Mouse (Mus musculus): ENCODE data around the gene Os9. TPM values are rescaled to one million over a fixed set of nuclear protein-coding genes. Genes with fewer than 3 reads are reported as not detected.
A peak's percentile ranks its signal among the peaks of the same experiment; 100 is the strongest.

Os9 gene
- total and polyA plus RNA-seq, 3 experiments = 42.4 to 60.4 TPM; not detected in 1

GRCm38 (mm10) chr10:127058161-127058560 lies 62.8 kb downstream of the Os9 start:
- Histone ChIP-seq H3K9me3 (replicated peaks; ENCODE audit: insufficient read depth, low read length) (no peaks in the 10 kb centered on the region), H3K36me3 (ENCODE audit: control insufficient read depth in 1 of 2, insufficient read depth in 2 of 2, low read length in 2 of 2) (peaks cover 0 to 6% of the 10 kb centered on the region in 2 experiments; a peak in 2 of 4 replicates), H3K27me3 (ENCODE audit: control insufficient read depth in 1 of 2, insufficient read depth in 2 of 2, low read length in 2 of 2) (no peaks in the 10 kb centered on the region), H3K79me2 (ENCODE audit: control insufficient read depth, insufficient read depth, low read length, poor library complexity) (no peaks in the 10 kb centered on the region; the same call in 1 of the 2 replicates), H3K27ac (ENCODE audit: control insufficient read depth, low read depth, low read length) (no peak overlapping the region), H3K9ac (ENCODE audit: control insufficient read depth, low read depth, low read length, poor library complexity, severe bottlenecking) (no peak overlapping the region; the same call in 1 of the 2 replicates), H3K4me3 (ENCODE audit: control insufficient read depth in 1 of 2, insufficient read depth in 1 of 2, low read depth in 2 of 2, low read length in 2 of 2) (peak overlapping the region in 1 of 2 experiments; percentile 63; a peak in 1 of 4 replicates), H3K4me1 (ENCODE audit: control insufficient read depth in 1 of 2, insufficient read depth in 2 of 2, low read length in 2 of 2) (peaks cover 3 to 10% of the 10 kb centered on the region in 2 experiments; a peak in 2 of 4 replicates)
- peak; percentile 90 to 96 (median 96) for TF ChIP-seq CTCF (IDR thresholded peaks at IDR 0.05 in 2 of 3, conservative IDR thresholded peaks at IDR 0.05 in 1 of 3; ENCODE audit: control insufficient read depth in 1 of 3, insufficient read depth in 1 of 3, low read depth in 2 of 3, low read length in 3 of 3, poor library complexity in 1 of 3, severe bottlenecking in 1 of 3)
- peak; percentile 63 for TF ChIP-seq SIN3A (IDR thresholded peaks at IDR 0.05; ENCODE audit: low read length)
- TF ChIP-seq RAD21 (IDR thresholded peaks at IDR 0.05; ENCODE audit: low read depth, low read length) = peak; percentile 51
- no peak for TF ChIP-seq TBP (IDR thresholded peaks at IDR 0.05; ENCODE audit: low read depth, low read length)
- TF ChIP-seq SMC3 (IDR thresholded peaks at IDR 0.05; ENCODE audit: low read depth, low read length) = peak; percentile 72
- 0 out of 2 replicates have a peak, but pooled peaks have one; percentile 15 for TF ChIP-seq HCFC1 (IDR thresholded peaks at IDR 0.05; ENCODE audit: low read depth, low read length)
- TF ChIP-seq USF1 (IDR thresholded peaks at IDR 0.05; ENCODE audit: low read depth, low read length) = no peak
- TF ChIP-seq EP300 (IDR thresholded peaks at IDR 0.05; ENCODE audit: low read depth in 1 of 2, low read length in 2 of 2) = no peak
- DNase-seq (ENCODE audit: low read depth, low spot score) = peak; percentile 83

- Histone ChIP-seq H3K4me3 (ENCODE audit: control insufficient read depth in 1 of 2, insufficient read depth in 1 of 2, low read depth in 2 of 2, low read length in 2 of 2) (no peak overlapping the region), H3K36me3 (ENCODE audit: control insufficient read depth in 1 of 2, insufficient read depth in 2 of 2, low read length in 2 of 2) (peaks cover 0 to 2% of the 10 kb centered on the region in 2 experiments; a peak in 1 of 4 replicates), H3K79me2 (ENCODE audit: control insufficient read depth, insufficient read depth, low read length, poor library complexity) (no peaks in the 10 kb centered on the region; the same call in 1 of the 2 replicates), H3K4me1 (ENCODE audit: control insufficient read depth in 1 of 2, insufficient read depth in 2 of 2, low read length in 2 of 2) (peaks cover 0 to 7% of the 10 kb centered on the region in 2 experiments; a peak in 1 of 4 replicates), H3K27me3 (ENCODE audit: control insufficient read depth in 1 of 2, insufficient read depth in 2 of 2, low read length in 2 of 2) (no peaks in the 10 kb centered on the region), H3K27ac (ENCODE audit: control insufficient read depth, low read depth, low read length) (no peak overlapping the region), H3K9me3 (replicated peaks; ENCODE audit: insufficient read depth, low read length) (no peaks in the 10 kb centered on the region), H3K9ac (ENCODE audit: control insufficient read depth, low read depth, low read length, poor library complexity, severe bottlenecking) (no peak overlapping the region)
- DNase-seq (ENCODE audit: low read depth, low spot score) = no peak
- TF ChIP-seq NRF1 (IDR thresholded peaks at IDR 0.05; ENCODE audit: insufficient read depth, low read depth, low read length, poor library complexity, severe bottlenecking) = no peak
These were observed 64.4 kb downstream of the Os9 start for GRCm38 (mm10) chr10:127056490-127056889.

GRCm38 (mm10) chr10:127055406-127055805 lies 65.5 kb downstream of the Os9 start:
- no peaks in the 10 kb centered on the region for H3K27me3 ChIP-seq (ENCODE audit: control insufficient read depth in 1 of 2, insufficient read depth in 2 of 2, low read length in 2 of 2)
- H3K4me1 ChIP-seq (ENCODE audit: control insufficient read depth in 1 of 2, insufficient read depth in 2 of 2, low read length in 2 of 2) = peaks cover 2 to 11% of the 10 kb centered on the region in 2 experiments
- H3K79me2 ChIP-seq (ENCODE audit: control insufficient read depth, insufficient read depth, low read length, poor library complexity) = no peaks in the 10 kb centered on the region; the same call in 1 of the 2 replicates
- H3K36me3 ChIP-seq (ENCODE audit: control insufficient read depth in 1 of 2, insufficient read depth in 2 of 2, low read length in 2 of 2) = peaks cover 0 to 7% of the 10 kb centered on the region in 2 experiments; a peak in 2 of 4 replicates
- no peaks in the 10 kb centered on the region for H3K9me3 ChIP-seq (replicated peaks; ENCODE audit: insufficient read depth, low read length)
- no peak overlapping the region for H3K9ac ChIP-seq (ENCODE audit: control insufficient read depth, low read depth, low read length, poor library complexity, severe bottlenecking)
- TF ChIP-seq RAD21 (IDR thresholded peaks at IDR 0.05; ENCODE audit: low read depth, low read length) = no peak
- no peak for TF ChIP-seq CTCF (IDR thresholded peaks at IDR 0.05 in 2 of 3, conservative IDR thresholded peaks at IDR 0.05 in 1 of 3; ENCODE audit: control insufficient read depth in 1 of 3, insufficient read depth in 1 of 3, low read depth in 2 of 3, low read length in 3 of 3, poor library complexity in 1 of 3, severe bottlenecking in 1 of 3)
- TF ChIP-seq UBTF (IDR thresholded peaks at IDR 0.05; ENCODE audit: borderline replicate concordance, insufficient read depth, low read depth, low read length) = no peak
- no peak for TF ChIP-seq USF2 (IDR thresholded peaks at IDR 0.05; ENCODE audit: borderline replicate concordance in 1 of 2, insufficient read depth in 1 of 2, low read depth in 1 of 2, low read length in 2 of 2)
- no peak for TF ChIP-seq CHD1 (IDR thresholded peaks at IDR 0.05; ENCODE audit: low read depth, low read length)
- TF ChIP-seq MAZ (IDR thresholded peaks at IDR 0.05; ENCODE audit: low read depth, low read length) = no peak
- TF ChIP-seq POLR2A (IDR thresholded peaks at IDR 0.05; ENCODE audit: control insufficient read depth in 1 of 2, insufficient read depth in 1 of 2, low read depth in 1 of 2, low read length in 2 of 2, poor library complexity in 1 of 2) = no peak
- no peak for TF ChIP-seq BHLHE40 (IDR thresholded peaks at IDR 0.05; ENCODE audit: borderline replicate concordance, low read depth, low read length)
- TF ChIP-seq JUND (IDR thresholded peaks at IDR 0.05; ENCODE audit: low read depth, low read length) = no peak
- TF ChIP-seq MYB (IDR thresholded peaks at IDR 0.05; ENCODE audit: low read depth, low read length) = no peak
- DNase-seq (ENCODE audit: low read depth, low spot score) = no peak
- H3K27ac ChIP-seq (ENCODE audit: control insufficient read depth, low read depth, low read length) = no peak overlapping the region
- H3K4me3 ChIP-seq (ENCODE audit: control insufficient read depth in 1 of 2, insufficient read depth in 1 of 2, low read depth in 2 of 2, low read length in 2 of 2) = no peak overlapping the region

All from MEL (cell line).